Mouse (Mus musculus): ENCODE data around the gene Rnf181. TPM values are rescaled to one million over a fixed set of nuclear protein-coding genes. Genes with fewer than 3 reads are reported as not detected.

The Rnf181 gene
- total RNA-seq, 4 experiments from 2014 or later: 23.5 to 29.8 (median 28.0) TPM

GRCm38 (mm10) chr6:72330133-72330532 lies 36.6 kb downstream of the Rnf181 start:
- no peak for DNase-seq (ENCODE audit: low spot score in 2 of 2)

GRCm38 (mm10) chr6:72329019-72329418 lies 37.7 kb downstream of the Rnf181 start:
- no peak for DNase-seq (ENCODE audit: low spot score in 2 of 2)

- peak in 1 of 2 experiments; percentile 14 for DNase-seq (ENCODE audit: low spot score in 2 of 2)
Measured at GRCm38 (mm10) chr6:72326274-72326673, 40.5 kb downstream of the Rnf181 start.

GRCm38 (mm10) chr6:72323786-72324508 lies 42.8 kb downstream of the Rnf181 start:
- no peak for DNase-seq (ENCODE audit: low spot score in 2 of 2)

GRCm38 (mm10) chr6:72322936-72323335 lies 43.8 kb downstream of the Rnf181 start:
- DNase-seq (ENCODE audit: low spot score in 2 of 2): no peak

- peak; percentile 33 to 38 for DNase-seq (ENCODE audit: low spot score in 2 of 2)
Measured at GRCm38 (mm10) chr6:72319019-72319418, 47.7 kb downstream of the Rnf181 start.

GRCm38 (mm10) chr6:72318440-72318839 lies 48.3 kb downstream of the Rnf181 start:
- DNase-seq (ENCODE audit: low spot score in 2 of 2): no peak

- DNase-seq (ENCODE audit: low spot score in 2 of 2): no peak
Measured at GRCm38 (mm10) chr6:72316044-72316443, 50.7 kb downstream of the Rnf181 start.

- no peak for DNase-seq (ENCODE audit: low spot score in 2 of 2)
Measured at GRCm38 (mm10) chr6:72315384-72315783, 51.4 kb downstream of the Rnf181 start.

- peak in 1 of 2 experiments; percentile 29 for DNase-seq (ENCODE audit: low spot score in 2 of 2)
Measured at GRCm38 (mm10) chr6:72313124-72313867, 53.5 kb downstream of the Rnf181 start.

- DNase-seq (ENCODE audit: low spot score in 2 of 2): no peak
Measured at GRCm38 (mm10) chr6:72312198-72312597, 54.6 kb downstream of the Rnf181 start.

Other genes with a start within 250 kb of the Rnf181 start
- gene Atoh8, start 131.4 kb downstream of the Rnf181 start, total RNA-seq (2022): 1 to 10 TPM; 2.5 to 3.6 (median 3.2) TPM
- gene Sftpb, start 62.3 kb downstream of the Rnf181 start, total RNA-seq (2022): not detected
- 10 to 100 TPM; 18.0 to 21.4 (median 19.6) TPM for gene Usp39, start 21.8 kb downstream of the Rnf181 start, total RNA-seq (2022)
- 1 to 10 TPM; 7.7 to 9.6 (median 8.8) TPM for gene 0610030E20Rik, start 19.6 kb downstream of the Rnf181 start, total RNA-seq (2022)
- gene Tmem150a, start 11.5 kb downstream of the Rnf181 start, total RNA-seq (2022): 10 to 100 TPM; 16.5 to 24.2 (median 20.8) TPM
- gene Vamp5, start 13.5 kb upstream of the Rnf181 start, total RNA-seq (2022): 100 to 1,000 TPM; 103 to 116 (median 107) TPM
- gene Vamp8, start 23.7 kb upstream of the Rnf181 start, total RNA-seq (2022): 10 to 100 TPM; 37.1 to 47.8 (median 45.0) TPM
- 10 to 100 TPM; 10.3 to 13.5 (median 10.5) TPM for gene Ggcx, start 47.4 kb upstream of the Rnf181 start, total RNA-seq (2022)
- gene Mat2a, start 72.6 kb upstream of the Rnf181 start, total RNA-seq (2022): 100 to 1,000 TPM in 2 of 4 experiments, 10 to 100 TPM in 2; 78.0 to 122 (median 99.0) TPM
- gene Sh2d6, start 154.8 kb upstream of the Rnf181 start, total RNA-seq (2022): under 1 TPM; 0.29 to 0.61 (median 0.40) TPM
- 10 to 100 TPM in 1 of 4 experiments, 1 to 10 TPM in 3; 8.5 to 12.4 (median 9.0) TPM for gene Capg, start 177.4 kb upstream of the Rnf181 start, total RNA-seq (2022)
- gene Elmod3, start 231.5 kb upstream of the Rnf181 start, total RNA-seq (2022): 1 to 10 TPM; 7.9 to 8.9 (median 8.2) TPM
- 10 to 100 TPM; 64.4 to 72.3 (median 68.1) TPM for gene Retsat, start 231.5 kb upstream of the Rnf181 start, total RNA-seq (2022)

All from gastrocnemius, adult 8-10 months (tissue).